Mouse (Mus musculus): ENCODE results near the gene Srek1. TPM values are rescaled to one million over a fixed set of nuclear protein-coding genes. Genes with fewer than 3 reads are reported as not detected.

Gene Srek1
- total and polyA plus RNA-seq, 3 experiments = 31.0 to 68.5 TPM; not detected in 1

GRCm38 (mm10) chr13:103726872-103727271 lies 47.5 kb downstream of the Srek1 start (continued):
- no peak for TF ChIP-seq TBP (IDR thresholded peaks at IDR 0.05; ENCODE audit: low read depth, low read length)

- H3K27ac ChIP-seq (ENCODE audit: control insufficient read depth, low read depth, low read length) = no peak overlapping the region
- no peaks in the 10 kb centered on the region for H3K9me3 ChIP-seq (replicated peaks; ENCODE audit: insufficient read depth, low read length)
- H3K27me3 ChIP-seq (ENCODE audit: control insufficient read depth in 1 of 2, insufficient read depth in 2 of 2, low read length in 2 of 2) = no peaks in the 10 kb centered on the region; a peak in 1 of 4 replicates
- H3K4me3 ChIP-seq (ENCODE audit: control insufficient read depth in 1 of 2, insufficient read depth in 1 of 2, low read depth in 2 of 2, low read length in 2 of 2) = no peak overlapping the region
- H3K9ac ChIP-seq (ENCODE audit: control insufficient read depth, low read depth, low read length, poor library complexity, severe bottlenecking) = no peak overlapping the region
- H3K36me3 ChIP-seq (ENCODE audit: control insufficient read depth in 1 of 2, insufficient read depth in 2 of 2, low read length in 2 of 2) = no peaks in the 10 kb centered on the region
- DNase-seq (ENCODE audit: low read depth, low spot score) = no peak
- TF ChIP-seq ZC3H11A (IDR thresholded peaks at IDR 0.05; ENCODE audit: low read depth, low read length) = no peak
- TF ChIP-seq SIN3A (IDR thresholded peaks at IDR 0.05; ENCODE audit: low read length) = no peak
- no peak for TF ChIP-seq MYC (IDR thresholded peaks at IDR 0.05; ENCODE audit: low read depth, low read length)
- TF ChIP-seq MAFK (IDR thresholded peaks at IDR 0.05; ENCODE audit: borderline replicate concordance, low read depth, low read length) = no peak
- TF ChIP-seq E2F4 (IDR thresholded peaks at IDR 0.05; ENCODE audit: borderline replicate concordance, low read depth, low read length) = no peak
- TF ChIP-seq EP300 (IDR thresholded peaks at IDR 0.05; ENCODE audit: low read depth in 1 of 2, low read length in 2 of 2) = no peak
- no peak for TF ChIP-seq MEF2A (IDR thresholded peaks at IDR 0.05; ENCODE audit: extremely low read depth, insufficient replicate concordance, low read depth, low read length, poor library complexity, severe bottlenecking)
- no peak for TF ChIP-seq ETS1 (IDR thresholded peaks at IDR 0.05; ENCODE audit: low read depth, low read length)
- no peak for TF ChIP-seq NELFE (IDR thresholded peaks at IDR 0.05; ENCODE audit: low read depth, low read length)
- TF ChIP-seq MAZ (IDR thresholded peaks at IDR 0.05; ENCODE audit: low read depth, low read length) = no peak
- no peak for TF ChIP-seq USF2 (IDR thresholded peaks at IDR 0.05; ENCODE audit: borderline replicate concordance in 1 of 2, insufficient read depth in 1 of 2, low read depth in 1 of 2, low read length in 2 of 2)
- TF ChIP-seq CHD1 (IDR thresholded peaks at IDR 0.05; ENCODE audit: low read depth, low read length) = no peak
- TF ChIP-seq CTCF (IDR thresholded peaks at IDR 0.05 in 2 of 3, conservative IDR thresholded peaks at IDR 0.05 in 1 of 3; ENCODE audit: control insufficient read depth in 1 of 3, insufficient read depth in 1 of 3, low read depth in 2 of 3, low read length in 3 of 3, poor library complexity in 1 of 3, severe bottlenecking in 1 of 3) = no peak
- no peaks in the 10 kb centered on the region for H3K4me1 ChIP-seq (ENCODE audit: control insufficient read depth in 1 of 2, insufficient read depth in 2 of 2, low read length in 2 of 2)
- no peaks in the 10 kb centered on the region for H3K79me2 ChIP-seq (ENCODE audit: control insufficient read depth, insufficient read depth, low read length, poor library complexity)
These were observed 62.9 kb downstream of the Srek1 start for GRCm38 (mm10) chr13:103711406-103712025.

GRCm38 (mm10) chr13:103710359-103710781 lies 64.0 kb downstream of the Srek1 start:
- Histone ChIP-seq H3K36me3 (ENCODE audit: control insufficient read depth in 1 of 2, insufficient read depth in 2 of 2, low read length in 2 of 2) (no peaks in the 10 kb centered on the region), H3K27ac (ENCODE audit: control insufficient read depth, low read depth, low read length) (no peak overlapping the region), H3K4me3 (ENCODE audit: control insufficient read depth in 1 of 2, insufficient read depth in 1 of 2, low read depth in 2 of 2, low read length in 2 of 2) (no peak overlapping the region), H3K4me1 (ENCODE audit: control insufficient read depth in 1 of 2, insufficient read depth in 2 of 2, low read length in 2 of 2) (no peaks in the 10 kb centered on the region), H3K79me2 (ENCODE audit: control insufficient read depth, insufficient read depth, low read length, poor library complexity) (no peaks in the 10 kb centered on the region), H3K9ac (ENCODE audit: control insufficient read depth, low read depth, low read length, poor library complexity, severe bottlenecking) (no peak overlapping the region), H3K9me3 (replicated peaks; ENCODE audit: insufficient read depth, low read length) (no peaks in the 10 kb centered on the region), H3K27me3 (ENCODE audit: control insufficient read depth in 1 of 2, insufficient read depth in 2 of 2, low read length in 2 of 2) (no peaks in the 10 kb centered on the region; a peak in 1 of 4 replicates)
- peak; percentile 56 for DNase-seq (ENCODE audit: low read depth, low spot score)
- TF ChIP-seq POLR2AphosphoS5 (IDR thresholded peaks at IDR 0.05; ENCODE audit: borderline replicate concordance, low read depth, low read length) (no peak), HCFC1 (IDR thresholded peaks at IDR 0.05; ENCODE audit: low read depth, low read length) (no peak), POLR2A (IDR thresholded peaks at IDR 0.05; ENCODE audit: control insufficient read depth in 1 of 2, insufficient read depth in 1 of 2, low read depth in 1 of 2, low read length in 2 of 2, poor library complexity in 1 of 2) (no peak), KAT2A (conservative IDR thresholded peaks at IDR 0.05; ENCODE audit: low read depth, low read length) (no peak), ZKSCAN1 (IDR thresholded peaks at IDR 0.05; ENCODE audit: low read depth, low read length) (no peak), CTCF (IDR thresholded peaks at IDR 0.05 in 2 of 3, conservative IDR thresholded peaks at IDR 0.05 in 1 of 3; ENCODE audit: control insufficient read depth in 1 of 3, insufficient read depth in 1 of 3, low read depth in 2 of 3, low read length in 3 of 3, poor library complexity in 1 of 3, severe bottlenecking in 1 of 3) (peak; percentile 67 to 75 (median 72)), USF1 (IDR thresholded peaks at IDR 0.05; ENCODE audit: low read depth, low read length) (no peak), SMC3 (IDR thresholded peaks at IDR 0.05; ENCODE audit: low read depth, low read length) (peak; percentile 91), ZC3H11A (IDR thresholded peaks at IDR 0.05; ENCODE audit: low read depth, low read length) (peak; percentile 51), TAL1 (IDR thresholded peaks at IDR 0.05; ENCODE audit: low read length) (no peak), MYC (IDR thresholded peaks at IDR 0.05; ENCODE audit: low read depth, low read length) (no peak), RAD21 (IDR thresholded peaks at IDR 0.05; ENCODE audit: low read depth, low read length) (peak; percentile 53), RCOR1 (IDR thresholded peaks at IDR 0.05; ENCODE audit: low read depth, low read length) (no peak), UBTF (IDR thresholded peaks at IDR 0.05; ENCODE audit: borderline replicate concordance, insufficient read depth, low read depth, low read length) (no peak), MAX (IDR thresholded peaks at IDR 0.05; ENCODE audit: low read length) (no peak), NRF1 (IDR thresholded peaks at IDR 0.05; ENCODE audit: insufficient read depth, low read depth, low read length, poor library complexity, severe bottlenecking) (no peak), ELF1 (IDR thresholded peaks at IDR 0.05; ENCODE audit: low read depth, low read length) (no peak)

Measured in MEL (cell line).